Mouse (Mus musculus) A20 (cell line): ENCODE measurements around the gene Cwc15.
"Not testable (repeated sequence)": the region's sequence is repeated elsewhere in the genome, so short reads cannot be mapped to it uniquely, and the experiment has no call there.

ENCODE experiments used
- DNase-seq: peaks from one replicate; pipeline ENCODE4 v3.0.0-alpha.2; 2011; ENCODE audit warnings: low read depth, low spot score

Cwc15 gene

DNA sequence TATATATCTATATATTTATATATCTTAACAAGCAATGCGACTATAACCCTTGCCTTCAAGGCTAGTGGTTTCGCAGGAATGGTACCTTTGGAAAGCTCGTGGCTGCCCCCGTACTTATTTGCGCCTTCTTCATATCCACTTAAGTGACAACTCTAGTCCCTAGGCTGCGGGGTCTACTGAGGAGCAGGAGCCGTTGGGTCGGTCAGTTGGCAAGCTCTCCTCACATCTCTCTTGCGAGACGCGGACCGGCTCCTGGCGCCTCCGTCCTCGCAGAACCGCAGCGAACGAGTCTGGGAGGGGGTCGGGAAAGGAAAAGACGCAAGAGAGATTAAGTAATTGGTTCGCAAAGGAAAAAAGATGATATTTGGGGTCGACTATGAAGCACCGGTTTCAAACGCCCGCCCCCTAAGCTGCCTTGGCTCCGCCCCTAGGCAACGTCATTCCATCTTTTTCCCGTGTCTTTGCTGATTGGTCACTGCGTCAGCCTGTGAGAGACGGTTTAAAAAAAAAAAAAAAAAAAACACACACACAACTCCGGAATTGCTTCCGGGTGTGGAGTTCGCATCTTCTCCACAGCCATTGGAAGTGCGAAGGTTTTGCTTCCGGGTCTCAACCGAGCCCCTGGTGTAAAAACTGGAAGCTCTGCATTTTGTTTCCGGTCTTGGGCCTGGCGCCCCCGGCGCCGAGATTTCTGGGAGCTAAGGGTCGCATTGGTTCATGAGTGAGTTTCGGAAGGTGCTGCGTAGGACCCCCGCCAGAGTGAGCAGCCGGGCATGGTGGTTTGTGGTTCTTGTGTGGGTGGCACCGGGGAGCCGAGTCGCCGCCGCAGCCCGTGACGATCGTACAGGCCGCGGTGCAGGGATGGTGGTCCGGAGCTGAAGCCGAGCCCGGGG lies at the start of gene Cwc15, which contains the start of gene Kdm4d:
TSS of gene Cwc15 (plus strand) at position 595 of the 893 bp plus-strand sequence.
TSS of gene Kdm4d (minus strand) at position 460 of the 893 bp plus-strand sequence.
- DNase-seq: peak; percentile 97

DNA sequence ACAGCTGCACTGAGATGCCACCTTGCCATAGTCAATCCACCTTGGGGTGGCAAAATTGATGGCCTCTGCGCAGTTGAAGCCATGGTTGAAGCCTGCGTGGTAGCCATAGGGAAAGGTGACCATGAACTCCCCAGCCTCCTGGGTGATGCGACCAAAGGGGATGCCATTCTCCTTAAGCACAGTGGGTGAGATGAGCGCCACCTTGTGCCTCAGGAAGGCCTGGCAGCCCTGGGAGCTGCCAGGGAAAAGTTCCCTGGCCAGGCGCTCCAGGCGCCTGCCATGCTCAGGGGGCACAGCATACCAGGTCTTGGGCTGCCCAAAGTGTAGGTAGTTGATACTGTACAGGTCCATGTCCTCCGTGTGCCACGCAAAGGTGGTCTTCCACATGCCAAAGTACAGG lies 49.3 kb upstream of the Cwc15 start:
- not testable (repeated sequence) for DNase-seq

DNA sequence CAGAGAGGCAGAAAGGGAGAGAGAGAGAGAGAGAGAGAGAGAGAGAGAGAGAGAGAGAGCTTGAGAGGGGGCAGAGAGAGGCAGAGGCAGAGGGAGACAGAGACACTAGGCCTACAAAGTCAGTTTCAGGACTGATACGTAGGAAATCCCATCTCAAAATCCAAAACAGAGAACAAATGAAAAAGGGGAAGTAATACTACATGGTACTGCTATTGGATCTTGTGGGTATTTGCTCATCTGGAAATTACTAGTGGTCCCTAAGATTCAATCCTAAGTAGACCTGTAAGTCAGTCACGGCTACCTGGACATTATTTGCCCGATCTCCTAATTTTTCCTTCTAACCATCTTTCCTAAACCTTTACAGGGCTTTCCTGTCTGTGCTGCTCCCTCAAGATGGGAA lies 44.1 kb upstream of the Cwc15 start:
- peak; percentile 11 for DNase-seq

- DNase-seq: not testable (repeated sequence)
Measured at GRCm38 (mm10) chr9:14462536-14462935, 37.9 kb upstream of the Cwc15 start.

GRCm38 (mm10) chr9:14463668-14464067 lies 36.7 kb upstream of the Cwc15 start:
- DNase-seq: not testable (repeated sequence)

DNA sequence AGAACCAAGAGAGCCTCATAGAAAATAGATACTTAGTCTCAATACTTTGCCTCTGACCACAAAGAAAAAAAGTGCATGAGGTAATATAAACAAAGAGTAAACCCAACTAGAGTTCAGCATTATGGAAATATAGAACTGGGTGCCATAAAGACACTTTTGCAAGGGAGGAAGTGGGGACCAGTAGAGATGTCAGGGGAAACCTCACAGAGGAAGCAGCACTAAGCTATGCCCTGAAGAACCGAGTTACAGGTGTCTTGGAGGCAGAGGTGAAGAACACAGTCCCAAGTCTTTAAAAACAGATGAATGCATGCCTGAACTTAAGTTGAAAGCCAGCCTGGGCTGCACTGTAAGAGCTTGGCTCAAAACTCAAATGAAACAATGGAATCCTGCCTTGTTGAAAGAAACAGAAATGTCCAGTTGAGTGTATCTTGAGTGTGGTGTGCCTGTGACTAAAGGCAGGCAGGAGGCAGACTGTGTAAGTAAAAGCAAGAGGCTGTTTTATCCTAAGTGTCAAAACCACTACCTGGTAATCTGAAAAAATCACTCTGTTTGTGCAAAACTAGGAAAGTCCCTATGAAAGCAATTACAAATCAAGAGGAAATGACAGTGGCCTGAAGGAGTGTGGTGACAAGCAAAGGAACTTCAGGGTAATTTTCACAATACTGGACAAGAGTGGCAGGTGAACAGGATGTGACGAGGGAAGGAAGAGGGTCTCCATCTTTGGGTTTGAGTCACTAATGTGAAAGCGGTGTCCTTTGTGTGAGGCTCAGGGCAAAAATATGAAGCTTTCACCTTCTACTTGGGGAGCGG lies 1.3 kb upstream of the Cwc15 start:
- DNase-seq: peak; percentile 69

DNA sequence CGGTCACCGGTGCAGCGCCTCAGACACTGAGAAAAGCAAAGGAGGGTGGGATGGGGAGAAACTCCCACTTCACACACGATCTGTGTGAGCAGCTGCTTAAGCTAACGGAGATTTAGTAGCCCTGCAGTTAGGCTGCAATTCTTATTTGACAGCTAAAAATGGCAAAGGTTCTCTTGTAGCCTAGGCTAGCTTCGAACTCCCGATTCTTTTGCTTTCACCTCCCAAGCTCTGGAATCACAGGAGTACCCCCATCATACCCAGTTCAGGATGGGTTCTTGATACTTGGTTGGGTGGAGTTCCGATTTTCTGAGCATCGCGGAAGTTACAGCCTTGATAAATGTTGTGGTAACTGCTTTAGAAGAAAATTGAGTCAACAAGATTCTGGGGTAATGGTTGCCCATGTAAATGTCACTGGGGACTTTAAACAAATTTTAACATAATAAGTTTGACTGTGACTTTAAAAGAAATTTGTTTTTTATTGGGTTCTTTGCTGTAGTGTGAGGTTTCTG lies 553 bp downstream of the Cwc15 start:
- DNase-seq: no peak

DNA sequence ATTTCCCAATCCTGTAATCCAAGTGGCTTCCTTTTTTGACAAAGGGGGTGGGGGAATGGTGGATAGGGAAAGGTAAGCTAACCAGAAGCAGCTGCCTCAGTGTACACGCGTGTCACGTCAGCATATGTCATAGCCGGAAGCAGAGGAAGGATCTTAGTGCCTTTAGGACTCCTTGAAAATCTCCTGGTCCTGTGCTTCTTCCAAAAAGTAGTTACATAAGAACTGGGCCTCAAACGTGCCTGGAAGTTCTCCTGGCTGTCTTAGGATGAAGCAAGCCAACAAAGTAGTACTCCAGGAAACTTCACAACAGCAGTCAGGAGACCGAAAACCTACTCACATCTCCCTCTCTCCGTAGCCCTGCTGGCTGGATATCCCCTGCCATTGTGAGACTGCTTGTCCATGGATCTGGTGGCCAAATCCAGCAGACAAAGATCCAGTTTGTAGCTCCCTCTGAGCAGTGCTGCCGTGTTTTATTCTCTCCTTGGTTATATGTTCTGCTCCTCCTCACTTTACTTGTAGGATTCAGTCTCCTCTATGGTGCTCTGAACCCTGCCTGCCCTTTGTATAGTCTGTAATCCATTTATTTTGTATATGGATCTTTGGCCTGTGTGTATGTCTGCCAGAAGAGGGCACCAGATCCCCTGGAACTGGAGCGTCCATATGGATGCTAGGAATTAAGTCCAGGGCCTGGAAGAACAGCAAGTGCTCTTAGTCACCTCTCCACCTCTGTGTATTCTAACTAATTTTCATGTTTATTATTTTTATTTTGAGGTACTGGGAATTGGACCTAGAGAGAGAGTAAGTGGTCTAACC lies 12.4 kb downstream of the Cwc15 start:
- no peak for DNase-seq

GRCm38 (mm10) chr9:14517296-14517695 lies 16.9 kb downstream of the Cwc15 start:
- no peak for DNase-seq

GRCm38 (mm10) chr9:14518105-14518504 lies 17.7 kb downstream of the Cwc15 start:
- no peak for DNase-seq

DNA sequence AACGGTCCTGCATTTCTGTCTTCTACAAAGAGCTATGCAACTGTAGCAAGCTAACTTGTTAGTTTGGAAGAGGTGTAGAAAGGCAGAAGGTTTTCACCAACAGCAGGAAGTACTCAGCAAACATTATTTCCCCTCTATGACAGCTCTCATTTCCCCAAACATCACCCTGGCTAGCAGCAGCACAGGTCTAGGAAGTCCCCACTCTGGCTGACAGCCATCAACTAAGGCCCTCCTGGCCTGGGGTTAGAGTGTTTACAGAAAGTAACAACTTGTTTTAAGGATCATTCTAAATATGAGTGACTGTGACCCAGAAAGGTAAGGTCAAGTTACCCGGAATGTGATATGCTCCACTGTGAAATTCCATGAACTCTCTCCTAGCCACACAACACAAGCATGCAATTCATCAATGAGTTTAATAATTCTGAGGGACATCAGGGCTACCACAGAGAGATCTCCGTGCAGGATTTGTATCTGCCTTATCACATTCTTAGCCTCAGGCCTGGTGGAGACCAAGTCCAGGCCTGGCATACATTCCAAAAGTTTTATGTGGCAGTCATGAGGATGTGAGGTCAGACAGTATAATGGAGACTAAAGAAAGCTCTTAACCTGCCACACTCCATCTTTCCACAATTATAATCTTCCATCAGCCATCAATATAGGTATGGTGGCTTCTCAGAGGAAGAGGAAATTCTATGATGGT lies 20.7 kb downstream of the Cwc15 start:
- peak; percentile 71 for DNase-seq

GRCm38 (mm10) chr9:14521695-14522094 lies 21.3 kb downstream of the Cwc15 start:
- no peak for DNase-seq

DNA sequence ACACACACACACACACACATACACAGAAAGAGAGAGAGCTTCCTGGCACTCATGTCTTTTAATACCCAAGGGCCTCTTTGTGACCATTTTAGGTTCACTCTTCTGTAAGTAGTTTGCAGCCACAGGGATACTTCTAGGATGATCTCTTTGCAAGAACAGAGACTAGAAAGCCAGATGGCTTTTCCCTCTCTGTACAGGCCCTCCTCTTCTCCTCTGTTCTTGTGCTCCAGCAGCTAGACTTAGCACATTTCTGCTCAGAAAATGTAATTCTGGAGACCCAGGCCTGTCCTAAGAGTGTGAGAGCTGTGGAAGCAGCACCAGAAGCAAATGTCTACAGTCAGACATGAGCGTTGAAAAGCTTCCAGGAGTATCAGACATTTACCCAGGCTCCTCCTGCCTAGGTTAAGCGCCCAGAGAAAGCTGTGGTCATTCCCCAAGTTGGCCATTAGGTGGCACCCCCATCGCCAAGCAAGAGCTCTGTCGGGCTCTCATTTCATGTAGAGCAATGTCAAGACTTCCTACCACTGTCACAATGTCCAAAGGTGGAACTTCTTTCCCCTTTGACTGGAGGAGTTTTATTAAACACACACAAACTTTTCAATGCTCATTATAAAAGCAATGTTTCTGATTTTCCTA lies 23.1 kb downstream of the Cwc15 start:
- peak; percentile 81 for DNase-seq

GRCm38 (mm10) chr9:14530004-14530403 lies 29.6 kb downstream of the Cwc15 start:
- DNase-seq: no peak

- DNase-seq: no peak
Measured at GRCm38 (mm10) chr9:14532283-14532682, 31.9 kb downstream of the Cwc15 start.

DNA sequence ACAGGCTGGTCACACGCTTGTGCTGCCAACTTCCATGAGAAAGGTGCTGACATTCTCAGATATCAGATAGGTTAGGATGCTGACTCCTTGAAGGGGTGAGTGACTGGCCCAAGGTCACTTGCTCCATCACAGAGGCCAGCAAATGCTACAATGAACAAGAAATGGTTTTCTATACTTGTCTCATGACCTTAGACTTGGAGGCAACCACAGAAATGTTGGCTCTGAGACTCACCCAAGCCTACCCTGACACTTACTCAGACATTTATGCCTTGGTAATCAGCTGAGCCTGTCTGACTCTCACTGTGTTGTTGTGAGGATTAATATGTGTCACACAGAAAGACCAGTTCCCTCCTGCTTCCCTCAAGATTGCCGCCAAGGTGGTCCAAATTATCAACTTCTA lies 33.2 kb downstream of the Cwc15 start:
- DNase-seq: no peak

- no peak for DNase-seq
Measured at GRCm38 (mm10) chr9:14534833-14535456, 34.5 kb downstream of the Cwc15 start.

GRCm38 (mm10) chr9:14544034-14544757 lies 43.8 kb downstream of the Cwc15 start:
- no peak for DNase-seq
